Mouse (Mus musculus): ENCODE results near the gene 2310022B05Rik. TPM values are rescaled to one million over a fixed set of nuclear protein-coding genes. Genes with fewer than 3 reads are reported as not detected.

The 2310022B05Rik gene
- polyA plus RNA-seq, 1 experiment: 78.7 TPM

DNA sequence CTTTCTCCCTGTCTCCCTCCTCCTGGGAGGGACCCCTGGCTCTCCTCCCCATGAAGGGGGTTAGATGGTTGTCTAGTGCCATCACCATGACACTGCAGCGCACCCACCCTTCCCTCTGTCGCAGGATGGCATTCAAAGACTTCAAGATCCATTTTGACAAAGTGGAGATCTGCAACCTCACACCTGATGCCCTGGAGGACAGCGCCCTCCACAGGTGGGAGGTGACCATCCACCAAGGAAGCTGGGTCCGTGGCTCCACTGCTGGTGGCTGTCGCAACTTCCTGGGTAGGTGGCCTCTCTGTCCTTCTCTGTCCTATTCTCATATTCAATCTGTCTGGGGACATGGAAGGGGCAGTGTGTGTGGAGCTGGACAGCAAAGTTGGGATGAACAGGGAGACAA is 59.1 kb downstream of the 2310022B05Rik start:
- TF ChIP-seq POLR2A (IDR thresholded peaks at IDR 0.05; ENCODE audit: borderline replicate concordance, extremely low read depth, insufficient read depth, insufficient read length, poor library complexity, severe bottlenecking) (no peak), CTCF (IDR thresholded peaks at IDR 0.05; ENCODE audit: borderline replicate concordance, extremely low read depth, insufficient read depth, insufficient read length) (no peak)
- no peak for DNase-seq (ENCODE audit: low read depth)

- TF ChIP-seq CTCF (IDR thresholded peaks at IDR 0.05; ENCODE audit: borderline replicate concordance, extremely low read depth, insufficient read depth, insufficient read length) (no peak), POLR2A (IDR thresholded peaks at IDR 0.05; ENCODE audit: borderline replicate concordance, extremely low read depth, insufficient read depth, insufficient read length, poor library complexity, severe bottlenecking) (no peak)
- no peak for DNase-seq (ENCODE audit: low read depth)
Observed at GRCm38 (mm10) chr8:124589393-124589792, 73.8 kb downstream of the 2310022B05Rik start.

DNA sequence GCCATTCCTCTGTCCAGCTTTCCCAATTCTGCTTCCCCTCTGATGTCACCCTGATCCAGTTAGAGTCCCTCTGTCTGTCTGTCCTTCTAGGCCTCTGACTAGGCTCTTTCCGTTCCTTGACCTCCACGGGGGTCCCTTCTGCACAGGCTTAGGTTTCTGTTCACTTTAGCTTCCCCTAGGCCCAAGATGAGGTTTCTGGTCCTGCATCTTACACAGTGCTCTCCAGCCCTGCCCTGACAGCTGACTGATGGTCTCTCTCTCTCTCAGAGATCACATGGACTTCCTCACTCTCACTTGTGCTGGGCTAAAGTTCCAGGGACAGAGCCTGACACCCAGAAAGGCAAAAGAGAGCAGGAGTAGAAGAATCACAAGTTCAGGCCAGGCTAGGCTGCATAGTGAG is 76.6 kb downstream of the 2310022B05Rik start:
- DNase-seq (ENCODE audit: low read depth): no peak
- TF ChIP-seq POLR2A (IDR thresholded peaks at IDR 0.05; ENCODE audit: borderline replicate concordance, extremely low read depth, insufficient read depth, insufficient read length, poor library complexity, severe bottlenecking): no peak
- no peak for TF ChIP-seq CTCF (IDR thresholded peaks at IDR 0.05; ENCODE audit: borderline replicate concordance, extremely low read depth, insufficient read depth, insufficient read length)

Other genes starting within 250 kb of the 2310022B05Rik start
- 32.1 and 33.4 TPM in 2 replicates for gene Pgbd5, start 223.7 kb downstream of the 2310022B05Rik start, polyA plus RNA-seq (2012; rRNA removed)
- gene Cog2, start 142.6 kb downstream of the 2310022B05Rik start, polyA plus RNA-seq (2012; rRNA removed): 32.1 and 34.1 TPM in 2 replicates
- 0.10 and 0.30 TPM in 2 replicates for gene Agt, start 93.7 kb downstream of the 2310022B05Rik start, polyA plus RNA-seq (2012; rRNA removed)
- gene Capn9, start 87.3 kb downstream of the 2310022B05Rik start, polyA plus RNA-seq (2012; rRNA removed): not detected in 2 replicates
- 56.3 and 57.0 TPM in 2 replicates for gene Ttc13, start 58.6 kb upstream of the 2310022B05Rik start, polyA plus RNA-seq (2012; rRNA removed)
- gene Arv1, start 58.8 kb upstream of the 2310022B05Rik start, polyA plus RNA-seq (2012; rRNA removed): 45.7 and 53.7 TPM in 2 replicates
- 0.49 and 0.64 TPM in 2 replicates for gene Fam89a, start 88.5 kb upstream of the 2310022B05Rik start, polyA plus RNA-seq (2012; rRNA removed)
- 41.7 and 81.6 TPM in 2 replicates for gene Trim67, start 129.7 kb upstream of the 2310022B05Rik start, polyA plus RNA-seq (2012; rRNA removed)
- 81.7 and 84.6 TPM in 2 replicates for gene Gnpat, start 199.7 kb upstream of the 2310022B05Rik start, polyA plus RNA-seq (2012; rRNA removed)
- gene 2810004N23Rik, start 199.8 kb upstream of the 2310022B05Rik start, polyA plus RNA-seq (2012; rRNA removed): 22.6 and 23.7 TPM in 2 replicates
- gene Exoc8, start 234.3 kb upstream of the 2310022B05Rik start, polyA plus RNA-seq (2012; rRNA removed): 10.3 and 15.2 TPM in 2 replicates
- 20.0 and 20.3 TPM in 2 replicates for gene Sprtn, start 234.5 kb upstream of the 2310022B05Rik start, polyA plus RNA-seq (2012; rRNA removed)

All from brain, embryonic 14.5 days (tissue).